Mouse (Mus musculus): ENCODE measurements at regions not wholly inside any gene's neighbourhood (a gene's known extent, or its start where the extent isn't known, plus 50 kb on each side); places are given as distances from the start of the nearest gene placed in this dataset.
A peak's percentile ranks its signal among the peaks of the same experiment; 100 is the strongest.

GRCm38 (mm10) chr5:42364116-42364515 is 296.4 kb downstream of the Gm16223 start:
- H3K36me3 ChIP-seq (ENCODE audit: control insufficient read depth, insufficient read depth, low read length) = no peaks in the 10 kb centered on the region

GRCm38 (mm10) chr5:42387959-42388358 is 320.2 kb downstream of the Gm16223 start:
- H3K4me1 ChIP-seq (ENCODE audit: control insufficient read depth, insufficient read depth, low read length) = no peaks in the 10 kb centered on the region
- WGBS = 62% methylated on average over 1 of the region's 1 CpGs
- no peaks in the 10 kb centered on the region for H3K27me3 ChIP-seq (replicated peaks; ENCODE audit: control insufficient read depth, insufficient read depth, low read length)
- no peak overlapping the region for H3K4me3 ChIP-seq (ENCODE audit: insufficient read depth, low read depth, low read length)
- no peak overlapping the region for H3K27ac ChIP-seq (ENCODE audit: insufficient read depth, low read depth, low read length)
- no peak for TF ChIP-seq POLR2A (IDR thresholded peaks at IDR 0.05; ENCODE audit: low read depth, low read length)
- no peak for TF ChIP-seq CTCF (conservative IDR thresholded peaks at IDR 0.05; ENCODE audit: insufficient read depth, insufficient read length, low read depth, low read length)
- DNase-seq = no peak
- H3K36me3 ChIP-seq (ENCODE audit: control insufficient read depth, insufficient read depth, low read length) = no peaks in the 10 kb centered on the region

More at GRCm38 (mm10) chr5:42364116-42364515, 296.4 kb downstream of the Gm16223 start:
- no peak for TF ChIP-seq CTCF (conservative IDR thresholded peaks at IDR 0.05; ENCODE audit: insufficient read depth, insufficient read length, low read depth, low read length)
- TF ChIP-seq POLR2A (IDR thresholded peaks at IDR 0.05; ENCODE audit: low read depth, low read length) = no peak
- Histone ChIP-seq H3K27ac (ENCODE audit: insufficient read depth, low read depth, low read length) (no peak overlapping the region), H3K4me3 (ENCODE audit: insufficient read depth, low read depth, low read length) (no peak overlapping the region), H3K4me1 (ENCODE audit: control insufficient read depth, insufficient read depth, low read length) (no peaks in the 10 kb centered on the region), H3K27me3 (replicated peaks; ENCODE audit: control insufficient read depth, insufficient read depth, low read length) (no peaks in the 10 kb centered on the region)
- peak; percentile 81 for DNase-seq
- 42% methylated on average over 4 of the region's 4 CpGs for WGBS

- H3K36me3 ChIP-seq (ENCODE audit: control insufficient read depth, insufficient read depth, low read length) = no peaks in the 10 kb centered on the region
- no peaks in the 10 kb centered on the region for H3K4me1 ChIP-seq (ENCODE audit: control insufficient read depth, insufficient read depth, low read length)
- no peak for TF ChIP-seq CTCF (conservative IDR thresholded peaks at IDR 0.05; ENCODE audit: insufficient read depth, insufficient read length, low read depth, low read length)
- no peak for TF ChIP-seq POLR2A (IDR thresholded peaks at IDR 0.05; ENCODE audit: low read depth, low read length)
- no peak overlapping the region for H3K4me3 ChIP-seq (ENCODE audit: insufficient read depth, low read depth, low read length)
- no peak overlapping the region for H3K27ac ChIP-seq (ENCODE audit: insufficient read depth, low read depth, low read length)
- H3K27me3 ChIP-seq (replicated peaks; ENCODE audit: control insufficient read depth, insufficient read depth, low read length) = no peaks in the 10 kb centered on the region
- DNase-seq = no peak
Observed at GRCm38 (mm10) chr5:42396695-42397094, 328.9 kb downstream of the Gm16223 start.

GRCm38 (mm10) chr5:42409981-42410380 is 342.2 kb downstream of the Gm16223 start:
- no peak for DNase-seq
- no peak overlapping the region for H3K4me3 ChIP-seq (ENCODE audit: insufficient read depth, low read depth, low read length)
- no peaks in the 10 kb centered on the region for H3K36me3 ChIP-seq (ENCODE audit: control insufficient read depth, insufficient read depth, low read length)
- no peak overlapping the region for H3K27ac ChIP-seq (ENCODE audit: insufficient read depth, low read depth, low read length)
- no peaks in the 10 kb centered on the region for H3K4me1 ChIP-seq (ENCODE audit: control insufficient read depth, insufficient read depth, low read length)
- H3K27me3 ChIP-seq (replicated peaks; ENCODE audit: control insufficient read depth, insufficient read depth, low read length) = no peaks in the 10 kb centered on the region
- TF ChIP-seq CTCF (conservative IDR thresholded peaks at IDR 0.05; ENCODE audit: insufficient read depth, insufficient read length, low read depth, low read length) = no peak

GRCm38 (mm10) chr5:42412296-42412695 is 344.5 kb downstream of the Gm16223 start:
- WGBS = 8% methylated on average over 1 of the region's 1 CpGs
- no peaks in the 10 kb centered on the region for H3K36me3 ChIP-seq (ENCODE audit: control insufficient read depth, insufficient read depth, low read length)

GRCm38 (mm10) chr5:42425902-42426301 is 358.1 kb downstream of the Gm16223 start:
- WGBS = 61% methylated on average over 3 of the region's 3 CpGs
- H3K36me3 ChIP-seq (ENCODE audit: control insufficient read depth, insufficient read depth, low read length) = no peaks in the 10 kb centered on the region
- TF ChIP-seq POLR2A (IDR thresholded peaks at IDR 0.05; ENCODE audit: low read depth, low read length) (no peak), CTCF (conservative IDR thresholded peaks at IDR 0.05; ENCODE audit: insufficient read depth, insufficient read length, low read depth, low read length) (no peak)

More at GRCm38 (mm10) chr5:42412296-42412695, 344.5 kb downstream of the Gm16223 start:
- Histone ChIP-seq H3K27me3 (replicated peaks; ENCODE audit: control insufficient read depth, insufficient read depth, low read length) (no peaks in the 10 kb centered on the region), H3K4me1 (ENCODE audit: control insufficient read depth, insufficient read depth, low read length) (no peaks in the 10 kb centered on the region), H3K4me3 (ENCODE audit: insufficient read depth, low read depth, low read length) (no peak overlapping the region), H3K27ac (ENCODE audit: insufficient read depth, low read depth, low read length) (no peak overlapping the region)
- DNase-seq = peak; percentile 28
- TF ChIP-seq CTCF (conservative IDR thresholded peaks at IDR 0.05; ENCODE audit: insufficient read depth, insufficient read length, low read depth, low read length) = 0 out of 2 replicates have a peak, but pooled peaks have one; percentile 6
- no peak for TF ChIP-seq POLR2A (IDR thresholded peaks at IDR 0.05; ENCODE audit: low read depth, low read length)

GRCm38 (mm10) chr5:42433147-42433546 is 365.4 kb downstream of the Gm16223 start:
- H3K36me3 ChIP-seq (ENCODE audit: control insufficient read depth, insufficient read depth, low read length) = no peaks in the 10 kb centered on the region
- no peaks in the 10 kb centered on the region for H3K27me3 ChIP-seq (replicated peaks; ENCODE audit: control insufficient read depth, insufficient read depth, low read length)
- H3K4me3 ChIP-seq (ENCODE audit: insufficient read depth, low read depth, low read length) = no peak overlapping the region
- WGBS = 89% methylated on average over 3 of the region's 3 CpGs
- H3K27ac ChIP-seq (ENCODE audit: insufficient read depth, low read depth, low read length) = no peak overlapping the region
- DNase-seq = no peak
- H3K4me1 ChIP-seq (ENCODE audit: control insufficient read depth, insufficient read depth, low read length) = no peaks in the 10 kb centered on the region
- no peak for TF ChIP-seq POLR2A (IDR thresholded peaks at IDR 0.05; ENCODE audit: low read depth, low read length)
- no peak for TF ChIP-seq CTCF (conservative IDR thresholded peaks at IDR 0.05; ENCODE audit: insufficient read depth, insufficient read length, low read depth, low read length)

More at GRCm38 (mm10) chr5:42425902-42426301, 358.1 kb downstream of the Gm16223 start:
- DNase-seq = no peak
- H3K27me3 ChIP-seq (replicated peaks; ENCODE audit: control insufficient read depth, insufficient read depth, low read length) = no peaks in the 10 kb centered on the region
- no peaks in the 10 kb centered on the region for H3K4me1 ChIP-seq (ENCODE audit: control insufficient read depth, insufficient read depth, low read length)
- H3K4me3 ChIP-seq (ENCODE audit: insufficient read depth, low read depth, low read length) = no peak overlapping the region
- no peak overlapping the region for H3K27ac ChIP-seq (ENCODE audit: insufficient read depth, low read depth, low read length)

GRCm38 (mm10) chr5:42448644-42449043 is 380.9 kb downstream of the Gm16223 start:
- Histone ChIP-seq H3K27me3 (replicated peaks; ENCODE audit: control insufficient read depth, insufficient read depth, low read length) (no peaks in the 10 kb centered on the region), H3K36me3 (ENCODE audit: control insufficient read depth, insufficient read depth, low read length) (no peaks in the 10 kb centered on the region), H3K27ac (ENCODE audit: insufficient read depth, low read depth, low read length) (no peak overlapping the region), H3K4me1 (ENCODE audit: control insufficient read depth, insufficient read depth, low read length) (no peaks in the 10 kb centered on the region), H3K4me3 (ENCODE audit: insufficient read depth, low read depth, low read length) (no peak overlapping the region)
- no peak for TF ChIP-seq POLR2A (IDR thresholded peaks at IDR 0.05; ENCODE audit: low read depth, low read length)
- no peak for TF ChIP-seq CTCF (conservative IDR thresholded peaks at IDR 0.05; ENCODE audit: insufficient read depth, insufficient read length, low read depth, low read length)
- DNase-seq = no peak
- WGBS = 70% methylated on average over 2 of the region's 2 CpGs

All from kidney, adult 2 months (tissue).